In the genomic region with DNA sequence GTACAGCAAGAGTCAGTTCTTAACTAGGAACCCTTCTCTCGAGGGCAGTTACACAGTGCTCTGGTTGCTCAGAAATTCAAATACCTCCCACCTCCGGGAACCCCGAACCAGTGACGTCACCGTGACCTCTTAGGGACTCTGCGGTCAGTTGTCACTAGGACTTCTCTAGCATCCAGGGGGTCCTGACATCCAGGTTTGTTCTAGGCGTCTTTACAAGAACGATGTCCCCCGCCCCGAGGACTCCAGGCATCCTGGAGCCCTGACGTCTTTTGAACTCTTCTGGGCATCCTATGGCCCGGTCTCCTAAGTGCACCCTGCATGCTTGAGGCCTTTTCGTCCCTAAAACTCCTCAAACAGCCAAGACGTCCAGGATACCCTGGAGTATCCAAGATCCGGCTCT, we compare ENCODE assay signal across 8 mouse cellular contexts. TPM values are rescaled to one million over a fixed set of nuclear protein-coding genes. Genes with fewer than 3 reads are reported as not detected.
DNase-seq lines count a peak whose midpoint lies in the region; ATAC-seq and TF ChIP-seq lines count a peak whose summit lies in the region.

No protein-coding gene starts in this region.

- H3K4me3 ChIP-seq in ES-E14 (ENCODE audit: insufficient read depth in 1 of 2, low read depth in 1 of 2, low read length in 2 of 2, poor library complexity in 1 of 2, severe bottlenecking in 1 of 2) = peak overlapping the region; percentile 85 to 96
- peak overlapping the region; percentile 86 for H3K4me3 ChIP-seq in limb, embryonic 13.5 days
- H3K4me3 ChIP-seq in midbrain, embryonic 12.5 days = peak overlapping the region; percentile 75

- H3K9ac ChIP-seq in ES-E14 (ENCODE audit: insufficient read depth, low read depth, low read length, poor library complexity, severe bottlenecking) = peak overlapping the region; percentile 90
- H3K9ac ChIP-seq in limb, embryonic 13.5 days = peak overlapping the region; percentile 88
- peak overlapping the region; percentile 84 for H3K9ac ChIP-seq in midbrain, embryonic 12.5 days (replicated peaks)

- H3K4me1 ChIP-seq in ES-E14 (ENCODE audit: control insufficient read depth in 2 of 2, insufficient read depth in 2 of 2, low read length in 2 of 2, poor library complexity in 1 of 2) = peaks cover 2 to 4% of the 10 kb centered on the region in 2 experiments; a peak in 1 of 4 replicates
- H3K4me1 ChIP-seq in limb, embryonic 13.5 days = peaks cover 11% of the 10 kb centered on the region
- H3K4me1 ChIP-seq in midbrain, embryonic 12.5 days = peaks cover 17% of the 10 kb centered on the region

- no peaks in the 10 kb centered on the region for H3K27me3 ChIP-seq in limb, embryonic 13.5 days
- H3K27me3 ChIP-seq in midbrain, embryonic 12.5 days = no peaks in the 10 kb centered on the region

- peak; percentile 28 for ATAC-seq in common myeloid progenitor, adult 5-6 weeks (replicated peaks; ENCODE audit: low read depth, poor library complexity, severe bottlenecking)
- ATAC-seq in limb, embryonic 13.5 days (ENCODE audit: low FRiP score, low read depth) = no peak; the same call in 1 of the 2 replicates
- no peak for ATAC-seq in midbrain, embryonic 12.5 days (ENCODE audit: low FRiP score, low read depth)

- DNase-seq in adrenal gland, postnatal 25 days = peak; percentile 3
- DNase-seq in adrenal gland, postnatal 10 days = no peak
- DNase-seq in ES-E14 (ENCODE audit: low read depth, low spot score) = peak; percentile 22
- peak; percentile 23 for DNase-seq in heart, postnatal 4 days
- DNase-seq in thymus, postnatal 14 days = peak; percentile 60

- peak overlapping the region; percentile 28; the same call in 1 of the 2 replicates for H3K27ac ChIP-seq in ES-E14 (ENCODE audit: insufficient read depth, low read depth, low read length, poor library complexity, severe bottlenecking)
- H3K27ac ChIP-seq in limb, embryonic 13.5 days = peak overlapping the region; percentile 76
- peak overlapping the region; percentile 75 for H3K27ac ChIP-seq in midbrain, embryonic 12.5 days (replicated peaks)

- H3K36me3 ChIP-seq in ES-E14 (ENCODE audit: control insufficient read depth, insufficient read depth, low read length, poor library complexity, severe bottlenecking) = peaks cover 20% of the 10 kb centered on the region
- peaks cover 34% of the 10 kb centered on the region for H3K36me3 ChIP-seq in limb, embryonic 13.5 days
- H3K36me3 ChIP-seq in midbrain, embryonic 12.5 days = peaks cover 28% of the 10 kb centered on the region

- under 1% methylated on average over 15 of the region's 15 CpGs for WGBS in limb, embryonic 13.5 days
- WGBS in midbrain, embryonic 12.5 days = under 1% methylated on average over 15 of the region's 15 CpGs

- in situ Hi-C loops in ES-E14 (cut with MboI; ENCODE audit: low sequenced_read_pairs in 2 of 2, unreplicated experiment in 2 of 2) = no loop called here

- peak overlapping the region; percentile 95 for H3K4me2 ChIP-seq in limb, embryonic 13.5 days (replicated peaks)
- H3K4me2 ChIP-seq in midbrain, embryonic 12.5 days (replicated peaks) = peak overlapping the region; percentile 70

- no peaks in the 10 kb centered on the region for H3K9me3 ChIP-seq in ES-E14 (ENCODE audit: control insufficient read depth, insufficient read depth, low read depth, low read length)
- H3K9me3 ChIP-seq in limb, embryonic 13.5 days = no peaks in the 10 kb centered on the region
- no peaks in the 10 kb centered on the region for H3K9me3 ChIP-seq in midbrain, embryonic 12.5 days

TF ChIP-seq in ES-E14, 5 proteins besides CTCF, POLR2A, EP300 and RAD21:
- TF ChIP-seq CHD2 (IDR thresholded peaks at IDR 0.05; ENCODE audit: low read depth, low read length) (no peak), HCFC1 (IDR thresholded peaks at IDR 0.05; ENCODE audit: borderline replicate concordance, insufficient read depth, low read length) (no peak), ZC3H11A (IDR thresholded peaks at IDR 0.05; ENCODE audit: borderline replicate concordance, low read depth, low read length) (no peak), ZNF384 (IDR thresholded peaks at IDR 0.05; ENCODE audit: low read depth, low read length) (no peak), MAFK (IDR thresholded peaks at IDR 0.05; ENCODE audit: insufficient read depth, low read depth, low read length) (no peak)
TF ChIP-seq in ES-E14: peak in this region for 0.

RNA-seq across cellular contexts. Expression of gene Gm45902, which starts 0.5 kb away (rescaled TPM):
- total RNA-seq in adrenal gland, postnatal 25 days (2021) = 2.5 and 3.7 TPM in 2 replicates
- total RNA-seq in adrenal gland, postnatal 10 days (2021) = 1 to 10 TPM; 2.3 to 4.0 TPM
- total RNA-seq in ES-E14 (2012; rRNA removed) = 8.2 and 10.2 TPM in 2 replicates
- 12.2 and 15.4 TPM in 2 replicates for total RNA-seq in common myeloid progenitor, adult 5-6 weeks (2017)
- total RNA-seq in heart, postnatal 4 days (2021) = 1 to 10 TPM; 3.6 to 4.2 TPM
- polyA plus RNA-seq in limb, embryonic 13.5 days (2015; fragmentation: Nextera tagmentation; extraction: Ambion mirVana) = 5.4 and 5.6 TPM in 2 replicates
- polyA plus RNA-seq in midbrain, embryonic 12.5 days (2016; fragmentation: Nextera tagmentation; extraction: Ambion mirVana) = 10.4 and 11.5 TPM in 2 replicates

RNA-seq across cellular contexts. Expression of gene Hspa14, which starts 0.5 kb away (rescaled TPM):
- 40.8 and 44.7 TPM in 2 replicates for total RNA-seq in adrenal gland, postnatal 25 days (2021)
- 10 to 100 TPM; 38.9 to 50.3 TPM for total RNA-seq in adrenal gland, postnatal 10 days (2021)
- 114 and 149 TPM in 2 replicates for total RNA-seq in ES-E14 (2012; rRNA removed)
- 134 and 176 TPM in 2 replicates for total RNA-seq in common myeloid progenitor, adult 5-6 weeks (2017)
- total RNA-seq in heart, postnatal 4 days (2021) = 10 to 100 TPM; 49.4 to 50.4 TPM
- 106 and 109 TPM in 2 replicates for polyA plus RNA-seq in limb, embryonic 13.5 days (2015; fragmentation: Nextera tagmentation; extraction: Ambion mirVana)
- polyA plus RNA-seq in midbrain, embryonic 12.5 days (2016; fragmentation: Nextera tagmentation; extraction: Ambion mirVana) = 91.8 and 95.9 TPM in 2 replicates

RNA-seq across cellular contexts. Expression of gene Cdnf, which starts 0.8 kb away (rescaled TPM):
- total RNA-seq in adrenal gland, postnatal 25 days (2021) = 2.0 and 3.8 TPM in 2 replicates
- total RNA-seq in adrenal gland, postnatal 10 days (2021) = 1 to 10 TPM; 2.3 to 3.3 TPM
- total RNA-seq in ES-E14 (2012; rRNA removed) = 0.48 and 0.58 TPM in 2 replicates
- 0.58 and 1.6 TPM in 2 replicates for total RNA-seq in common myeloid progenitor, adult 5-6 weeks (2017)
- 1 to 10 TPM; 2.0 to 3.4 TPM for total RNA-seq in heart, postnatal 4 days (2021)
- polyA plus RNA-seq in limb, embryonic 13.5 days (2015; fragmentation: Nextera tagmentation; extraction: Ambion mirVana) = 0.10 and 0.17 TPM in 2 replicates
- 0.08 and 0.15 TPM in 2 replicates for polyA plus RNA-seq in midbrain, embryonic 12.5 days (2016; fragmentation: Nextera tagmentation; extraction: Ambion mirVana)

RNA-seq across cellular contexts. Expression of gene Suv39h2, which starts 37.2 kb away (rescaled TPM):
- total RNA-seq in adrenal gland, postnatal 25 days (2021) = 1.6 and 3.1 TPM in 2 replicates
- 1 to 10 TPM; 1.8 to 2.4 TPM for total RNA-seq in adrenal gland, postnatal 10 days (2021)
- 21.3 and 22.8 TPM in 2 replicates for total RNA-seq in ES-E14 (2012; rRNA removed)
- total RNA-seq in common myeloid progenitor, adult 5-6 weeks (2017) = 15.7 and 20.0 TPM in 2 replicates
- total RNA-seq in heart, postnatal 4 days (2021) = 1 to 10 TPM; 3.1 to 3.6 TPM
- 20.8 and 22.3 TPM in 2 replicates for polyA plus RNA-seq in limb, embryonic 13.5 days (2015; fragmentation: Nextera tagmentation; extraction: Ambion mirVana)
- polyA plus RNA-seq in midbrain, embryonic 12.5 days (2016; fragmentation: Nextera tagmentation; extraction: Ambion mirVana) = 31.7 and 35.3 TPM in 2 replicates

RNA-seq across cellular contexts. Expression of gene Fam107b, which starts 58.2 kb away (rescaled TPM):
- 9.5 and 15.9 TPM in 2 replicates for total RNA-seq in adrenal gland, postnatal 25 days (2021)
- 10 to 100 TPM; 22.9 to 36.9 TPM for total RNA-seq in adrenal gland, postnatal 10 days (2021)
- total RNA-seq in ES-E14 (2012; rRNA removed) = 7.3 and 15.0 TPM in 2 replicates
- total RNA-seq in common myeloid progenitor, adult 5-6 weeks (2017) = 812 and 826 TPM in 2 replicates
- total RNA-seq in heart, postnatal 4 days (2021) = 10 to 100 TPM; 24.3 to 32.0 TPM
- 32.8 and 34.9 TPM in 2 replicates for polyA plus RNA-seq in limb, embryonic 13.5 days (2015; fragmentation: Nextera tagmentation; extraction: Ambion mirVana)
- 44.6 and 49.9 TPM in 2 replicates for polyA plus RNA-seq in midbrain, embryonic 12.5 days (2016; fragmentation: Nextera tagmentation; extraction: Ambion mirVana)
